Mouse (Mus musculus) lung, postnatal 0 days (tissue): Measurements from ENCODE around the gene Fcer1g. TPM values are rescaled to one million over a fixed set of nuclear protein-coding genes. Genes with fewer than 3 reads are reported as not detected.

Source experiments
- ATAC-seq: fragments of 200-750 bp; cut with Nextera tagmentation; 2 replicates; pipeline ENCODE4 v1.8.0; 2017; ENCODE audit warnings: moderate library complexity
- DNase-seq: peaks from one replicate; pipeline ENCODE4 v3.0.0-alpha.2; 2016; ENCODE audit warnings: low spot score
- H3K27ac ChIP-seq: fragments of 300-500 bp; sonication (generic); 2 replicates; pipeline ENCODE4 v1.5.1; 2014; ENCODE audit warnings: antibody characterized with exemption, mild to moderate bottlenecking, low read length, mixed read lengths
- H3K27me3 ChIP-seq: fragments of 300-500 bp; sonication (generic); replicated peaks from 2 replicates; pipeline ENCODE4 v1.6.1; 2014; ENCODE audit warnings: low read length, mixed read lengths; ENCODE audit not compliant: insufficient read depth
- H3K36me3 ChIP-seq: fragments of 300-500 bp; sonication (generic); 2 replicates; pipeline ENCODE4 v1.6.1; 2014; ENCODE audit warnings: low read length, mixed read lengths; ENCODE audit not compliant: insufficient read depth
- H3K4me1 ChIP-seq: fragments of 300-500 bp; sonication (generic); 2 replicates; pipeline ENCODE4 v1.6.1; 2014; ENCODE audit warnings: antibody characterized with exemption, low read depth, low read length, mixed read lengths; ENCODE audit not compliant: insufficient read depth
- H3K4me2 ChIP-seq: fragments of 300-500 bp; sonication (generic); replicated peaks from 2 replicates; pipeline ENCODE4 v1.6.1; 2014; ENCODE audit warnings: low read depth, mild to moderate bottlenecking, low read length, moderate library complexity, mixed read lengths
- H3K4me3 ChIP-seq: fragments of 300-500 bp; sonication (generic); 2 replicates; pipeline ENCODE4 v1.5.1; 2014; ENCODE audit warnings: low read depth, low read length
- H3K9ac ChIP-seq: fragments of 300-500 bp; sonication (generic); replicated peaks from 2 replicates; pipeline ENCODE4 v1.6.1; 2014; ENCODE audit warnings: low read depth, mild to moderate bottlenecking
- H3K9me3 ChIP-seq: fragments of 300-500 bp; sonication (generic); 2 replicates; pipeline ENCODE4 v1.6.1; 2016; ENCODE audit warnings: low read length, mixed read lengths
- CTCF ChIP-seq: IDR thresholded peaks from 2 replicates; pipeline ENCODE4 v1.5.1; 2016; ENCODE audit warnings: antibody characterized with exemption, mild to moderate bottlenecking
- EP300 ChIP-seq: IDR thresholded peaks from 2 replicates; pipeline ENCODE4 v1.6.1; 2016; ENCODE audit warnings: antibody characterized with exemption, mild to moderate bottlenecking, control low read depth
- WGBS: fragments of 180-500 bp; shearing (Covaris S2); extraction: QIAGEN DNeasy Blood & Tissue Kit; methylation state at CpG from one replicate; pipeline ENCODE4 v1.1.7; 2014; 5-methylcytosine and 5-hydroxymethylcytosine counted together
- polyA plus RNA-seq: library from polyadenylated mRNA; unstranded; fragments of >200 nt; fragmentation: Nextera tagmentation; extraction: Ambion mirVana; gene quantifications from 2 replicates; pipeline ENCODE4 v1.2.1, GENCODE M21; 2015

Fcer1g gene
- polyA plus RNA-seq, 1 experiment from 2014 or later = 130 TPM

- Histone ChIP-seq H3K27ac (no peak overlapping the region), H3K4me1 (peaks cover 11% of the 10 kb centered on the region), H3K4me2 (no peak overlapping the region), H3K9me3 (no peaks in the 10 kb centered on the region), H3K27me3 (no peaks in the 10 kb centered on the region), H3K9ac (no peak overlapping the region), H3K4me3 (no peak overlapping the region), H3K36me3 (no peaks in the 10 kb centered on the region)
- ATAC-seq (no peak), DNase-seq (no peak)
- TF ChIP-seq EP300 (no peak), CTCF (no peak)
- 67% methylated on average over 13 of the region's 13 CpGs for WGBS
These were observed 46.1 kb downstream of the Fcer1g start for GRCm38 (mm10) chr1:171187851-171188700.

- Histone ChIP-seq H3K4me1 (peaks cover 11% of the 10 kb centered on the region), H3K4me3 (no peak overlapping the region), H3K27ac (no peak overlapping the region), H3K9me3 (no peaks in the 10 kb centered on the region), H3K36me3 (no peaks in the 10 kb centered on the region), H3K27me3 (no peaks in the 10 kb centered on the region), H3K9ac (no peak overlapping the region), H3K4me2 (no peak overlapping the region)
- no peak for TF ChIP-seq CTCF
- TF ChIP-seq EP300 = no peak
- DNase-seq (no peak), ATAC-seq (no peak)
- 49% methylated on average over 8 of the region's 8 CpGs for WGBS
These were observed 48.5 kb downstream of the Fcer1g start for GRCm38 (mm10) chr1:171185655-171186054.

GRCm38 (mm10) chr1:171184314-171184713, 49.9 kb downstream of the Fcer1g start:
- Histone ChIP-seq H3K27ac (peak overlapping the region; percentile 48; the same call in 1 of the 2 replicates), H3K4me3 (no peak overlapping the region), H3K4me1 (peaks cover 9% of the 10 kb centered on the region), H3K9ac (no peak overlapping the region), H3K4me2 (no peak overlapping the region), H3K27me3 (no peaks in the 10 kb centered on the region), H3K9me3 (no peaks in the 10 kb centered on the region), H3K36me3 (no peaks in the 10 kb centered on the region)
- 24% methylated on average over 7 of the region's 7 CpGs for WGBS
- DNase-seq (peak; percentile 84), ATAC-seq (peak; percentile 84)
- TF ChIP-seq CTCF (peak; percentile 62), EP300 (peak; percentile 88)

DNA sequence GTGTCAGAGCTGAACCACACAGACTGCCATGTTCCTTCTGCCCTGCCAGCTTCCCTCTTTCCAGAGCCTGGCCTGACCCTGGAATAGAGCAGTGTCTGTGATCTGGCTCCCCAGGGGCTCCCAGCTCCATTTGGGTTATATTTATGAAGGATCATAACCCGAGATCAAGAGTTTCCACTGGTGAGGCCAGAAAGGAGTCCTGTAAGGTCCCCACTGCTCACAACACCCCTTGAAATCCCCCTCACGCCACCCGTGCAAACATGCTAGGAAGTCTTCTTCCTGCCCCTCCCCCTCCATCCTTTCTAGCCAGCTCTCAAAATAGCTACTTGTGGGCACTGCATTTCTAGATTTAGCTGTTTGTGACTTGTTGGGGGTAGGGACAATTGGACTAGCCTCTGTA, 50.5 kb downstream of the Fcer1g start:
- peaks cover 7% of the 10 kb centered on the region; the same call in 1 of the 2 replicates for H3K4me1 ChIP-seq
- ATAC-seq = 0 out of 2 replicates have a peak, but pooled peaks have one; percentile 16
- no peak for DNase-seq
- no peaks in the 10 kb centered on the region for H3K36me3 ChIP-seq
- TF ChIP-seq CTCF = no peak
- no peak for TF ChIP-seq EP300
- H3K4me2 ChIP-seq = no peak overlapping the region
- no peaks in the 10 kb centered on the region for H3K9me3 ChIP-seq
- no peaks in the 10 kb centered on the region for H3K27me3 ChIP-seq
- 30% methylated on average over 3 of the region's 3 CpGs for WGBS
- no peak overlapping the region for H3K27ac ChIP-seq
- no peak overlapping the region for H3K9ac ChIP-seq
- no peak overlapping the region for H3K4me3 ChIP-seq

- ATAC-seq (no peak), DNase-seq (no peak)
- Histone ChIP-seq H3K4me3 (no peak overlapping the region), H3K27ac (no peak overlapping the region), H3K9me3 (no peaks in the 10 kb centered on the region), H3K9ac (no peak overlapping the region), H3K4me2 (no peak overlapping the region), H3K36me3 (no peaks in the 10 kb centered on the region), H3K27me3 (no peaks in the 10 kb centered on the region), H3K4me1 (peaks cover 7% of the 10 kb centered on the region; the same call in 1 of the 2 replicates)
- 76% methylated on average over 3 of the region's 3 CpGs for WGBS
- TF ChIP-seq CTCF (no peak), EP300 (no peak)
These were observed 51.1 kb downstream of the Fcer1g start for GRCm38 (mm10) chr1:171183025-171183424.

Other genes with a start within 250 kb of the Fcer1g start
- gene Fcgr4, start 215.4 kb downstream of the Fcer1g start, polyA plus RNA-seq = 3.3 and 4.0 TPM in 2 replicates
- 29.3 and 37.4 TPM in 2 replicates for gene Fcgr3, start 169.4 kb downstream of the Fcer1g start, polyA plus RNA-seq
- gene Cfap126, start 120.4 kb downstream of the Fcer1g start, polyA plus RNA-seq = 32.2 and 33.2 TPM in 2 replicates
- gene Sdhc, start 83.8 kb downstream of the Fcer1g start, polyA plus RNA-seq = 145 and 157 TPM in 2 replicates
- gene Mpz, start 83.7 kb downstream of the Fcer1g start, polyA plus RNA-seq = 0.62 and 0.73 TPM in 2 replicates
- 3.3 and 4.4 TPM in 2 replicates for gene Pcp4l1, start 38.1 kb downstream of the Fcer1g start, polyA plus RNA-seq
- gene Nr1i3, start 20.4 kb downstream of the Fcer1g start, polyA plus RNA-seq = 0.07 and 0.08 TPM in 2 replicates
- gene Tomm40l, start 11.9 kb downstream of the Fcer1g start, polyA plus RNA-seq = 14.9 and 17.1 TPM in 2 replicates
- gene Apoa2, start 9.3 kb downstream of the Fcer1g start, polyA plus RNA-seq = 2.3 and 5.5 TPM in 2 replicates
- gene Adamts4, start 16.1 kb upstream of the Fcer1g start, polyA plus RNA-seq = 2.7 and 3.3 TPM in 2 replicates
- 172 and 188 TPM in 2 replicates for gene Ndufs2, start 17.0 kb upstream of the Fcer1g start, polyA plus RNA-seq
- 68.4 and 77.0 TPM in 2 replicates for gene B4galt3, start 36.0 kb upstream of the Fcer1g start, polyA plus RNA-seq
- 28.4 and 30.6 TPM in 2 replicates for gene Ppox, start 46.8 kb upstream of the Fcer1g start, polyA plus RNA-seq
- 38.3 and 40.9 TPM in 2 replicates for gene Usp21, start 53.6 kb upstream of the Fcer1g start, polyA plus RNA-seq
- gene Ufc1, start 60.7 kb upstream of the Fcer1g start, polyA plus RNA-seq = 95.4 and 100 TPM in 2 replicates
- gene Dedd, start 94.8 kb upstream of the Fcer1g start, polyA plus RNA-seq = 43.0 and 44.4 TPM in 2 replicates
- gene Nit1, start 111.3 kb upstream of the Fcer1g start, polyA plus RNA-seq = 39.9 and 45.5 TPM in 2 replicates
- 64.1 and 72.7 TPM in 2 replicates for gene Pfdn2, start 111.3 kb upstream of the Fcer1g start, polyA plus RNA-seq
- 4.0 and 4.5 TPM in 2 replicates for gene Klhdc9, start 126.4 kb upstream of the Fcer1g start, polyA plus RNA-seq
- gene Nectin4, start 135.7 kb upstream of the Fcer1g start, polyA plus RNA-seq = 10.1 and 10.2 TPM in 2 replicates
- gene Arhgap30, start 154.6 kb upstream of the Fcer1g start, polyA plus RNA-seq = 3.5 and 4.1 TPM in 2 replicates
- 66.4 and 67.7 TPM in 2 replicates for gene Usf1, start 176.9 kb upstream of the Fcer1g start, polyA plus RNA-seq
- 7.1 and 7.8 TPM in 2 replicates for gene Tstd1, start 184.5 kb upstream of the Fcer1g start, polyA plus RNA-seq
- 177 and 239 TPM in 2 replicates for gene F11r, start 203.2 kb upstream of the Fcer1g start, polyA plus RNA-seq